Mouse (Mus musculus): ENCODE measurements around the gene Gm28553.
"Not testable (repeated sequence)": the region's sequence is repeated elsewhere in the genome, so short reads cannot be mapped to it uniquely, and the experiment has no call there.

Gene Gm28553

DNA sequence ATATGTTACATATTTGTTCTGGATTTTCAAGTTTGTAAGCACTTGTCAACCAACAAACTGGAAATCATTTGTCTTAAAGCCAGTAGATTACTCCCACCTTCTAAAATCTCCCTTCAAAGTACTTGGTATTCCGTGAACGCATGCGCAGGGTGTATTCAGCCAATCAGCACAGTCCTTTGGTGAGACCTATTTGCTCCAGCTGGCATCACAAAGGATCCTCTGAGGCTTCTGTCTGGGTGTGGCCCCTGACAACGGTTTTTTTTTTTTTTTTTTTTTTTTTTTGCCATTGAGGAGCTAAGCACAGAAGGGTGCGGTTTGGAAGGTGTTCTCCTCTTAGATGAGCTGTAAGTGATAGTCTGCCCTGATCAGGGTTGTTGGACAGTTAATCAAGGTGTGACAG lies at the start of gene Gm28553:
Gene Gm28553, plus strand, starts transcription at position 301 of the 400 bp plus-strand sequence.
- not testable (repeated sequence) for DNase-seq (ENCODE audit: low spot score in 2 of 2)
